Mouse (Mus musculus): ENCODE results near the gene Tgm2.

Tgm2 gene

DNA sequence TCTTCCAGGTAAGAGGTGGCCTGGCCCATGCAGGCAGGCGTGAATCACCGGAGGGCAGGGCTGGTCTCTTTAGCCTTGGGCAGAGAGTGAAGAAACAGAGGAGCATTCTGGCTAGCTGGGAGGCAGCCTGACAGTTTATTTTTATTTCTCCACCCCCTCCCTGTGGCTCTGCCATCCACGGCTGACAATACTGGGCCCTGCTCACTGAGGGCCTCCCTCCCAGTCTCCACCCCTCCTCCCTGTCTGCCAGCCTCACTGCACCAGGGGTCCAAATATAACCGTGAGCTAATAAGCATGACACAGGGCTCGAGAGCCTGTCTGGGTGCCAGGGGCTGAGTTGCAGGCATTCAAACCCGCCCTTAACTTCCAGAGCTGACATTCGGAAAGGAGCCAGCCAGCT is 6.6 kb downstream of the Tgm2 start:
- DNase-seq, result peak; percentile 12 to 21

DNA sequence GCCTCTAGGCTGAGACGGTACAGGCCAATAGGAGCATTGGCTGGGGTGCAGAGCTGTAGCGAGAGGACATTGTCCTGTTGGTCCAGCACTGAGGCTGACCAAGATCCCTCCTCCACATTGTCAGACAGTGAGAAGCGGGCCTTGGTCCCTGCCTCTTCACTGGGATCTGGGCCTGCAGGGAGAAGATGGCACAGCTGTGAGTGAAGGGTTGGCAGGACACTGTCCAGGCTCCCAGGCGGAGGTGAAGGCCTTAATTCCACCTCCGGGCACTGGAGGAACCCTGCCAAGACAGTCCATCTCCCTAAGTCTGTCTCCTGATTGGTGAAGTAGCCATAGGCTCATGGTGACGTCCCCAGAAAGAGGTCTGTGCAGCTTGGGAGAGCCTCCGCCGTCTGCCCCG is 7.5 kb downstream of the Tgm2 start:
- no peak for DNase-seq

DNA sequence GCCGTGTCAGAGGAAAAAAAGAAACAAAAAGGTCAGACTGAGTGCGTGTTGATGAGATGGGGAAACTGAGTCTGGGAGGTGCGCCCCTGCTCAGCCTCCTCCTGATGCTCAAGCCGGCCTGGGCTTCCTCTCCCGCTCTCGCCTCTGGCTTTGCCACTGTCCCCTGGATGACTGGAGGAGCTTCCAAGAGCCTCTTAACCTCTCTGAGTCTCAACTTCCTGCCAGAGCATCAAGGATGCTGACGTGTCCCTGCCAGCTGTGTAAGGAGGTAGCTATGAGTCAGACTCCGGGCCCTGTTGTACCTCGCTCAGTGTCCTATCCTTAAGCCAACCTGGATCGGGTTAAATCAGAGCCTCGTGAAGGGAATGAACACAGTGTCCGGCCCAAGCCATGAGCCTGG is 8.5 kb downstream of the Tgm2 start:
- DNase-seq, result no peak

DNA sequence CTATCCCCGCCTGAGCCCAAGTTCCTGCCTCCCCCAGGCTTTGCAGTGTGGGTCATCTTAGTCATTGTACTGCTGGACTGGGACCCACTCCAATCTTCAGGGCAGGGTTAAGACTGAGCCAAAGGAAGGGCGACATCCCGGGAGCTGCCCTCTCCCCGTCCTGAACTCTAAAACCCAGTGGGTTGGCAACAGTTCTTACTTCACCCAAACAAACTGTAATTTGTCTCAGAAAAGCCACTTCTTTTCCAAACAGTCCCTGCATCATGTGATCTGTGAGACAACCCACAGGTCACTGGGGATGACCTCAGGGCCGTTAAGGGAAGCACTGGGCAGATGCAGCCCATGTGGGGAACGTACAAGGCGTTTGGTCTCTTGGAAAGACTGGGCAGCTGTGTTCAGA is 10.0 kb downstream of the Tgm2 start:
- DNase-seq, result no peak

DNA sequence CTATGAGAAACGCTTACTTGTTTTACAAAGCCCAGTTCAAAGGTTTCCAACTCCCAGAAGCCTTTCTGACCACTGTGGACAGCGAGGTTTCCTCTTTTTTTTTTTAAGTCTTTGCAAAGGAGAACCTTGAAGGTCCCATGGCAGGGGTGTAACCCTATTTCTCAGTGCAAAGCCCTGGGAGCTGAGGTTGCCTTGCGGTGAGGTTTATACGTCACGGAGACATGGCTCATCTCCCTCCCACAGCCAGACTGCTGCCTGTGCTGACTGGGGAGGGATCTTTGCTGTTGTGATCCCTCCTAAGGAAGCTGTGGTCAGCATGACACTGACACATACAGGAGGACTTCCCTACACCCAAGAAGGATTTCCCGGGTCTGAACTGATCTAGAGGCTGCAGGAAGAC is 13.2 kb downstream of the Tgm2 start:
- DNase-seq, result no peak

DNA sequence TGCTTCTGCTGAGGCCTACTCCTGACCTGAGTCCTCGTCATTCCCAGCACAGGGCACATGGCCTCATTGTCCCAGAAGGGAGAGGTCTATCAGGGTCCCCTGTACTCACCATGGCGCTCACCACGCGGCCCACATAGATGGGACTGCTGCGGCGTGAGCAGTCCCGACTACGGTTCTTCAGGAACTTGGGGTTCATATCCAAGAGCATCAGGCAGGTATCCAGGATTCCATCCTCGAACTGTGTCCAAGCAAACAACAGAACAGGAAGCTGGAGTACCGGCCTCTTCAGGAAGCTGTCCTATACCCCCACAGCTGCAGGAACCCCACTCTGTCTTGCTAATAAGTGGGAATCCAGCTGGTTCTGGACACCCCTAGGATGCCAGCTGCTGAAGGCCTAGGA is 13.9 kb downstream of the Tgm2 start:
- no peak for DNase-seq

DNA sequence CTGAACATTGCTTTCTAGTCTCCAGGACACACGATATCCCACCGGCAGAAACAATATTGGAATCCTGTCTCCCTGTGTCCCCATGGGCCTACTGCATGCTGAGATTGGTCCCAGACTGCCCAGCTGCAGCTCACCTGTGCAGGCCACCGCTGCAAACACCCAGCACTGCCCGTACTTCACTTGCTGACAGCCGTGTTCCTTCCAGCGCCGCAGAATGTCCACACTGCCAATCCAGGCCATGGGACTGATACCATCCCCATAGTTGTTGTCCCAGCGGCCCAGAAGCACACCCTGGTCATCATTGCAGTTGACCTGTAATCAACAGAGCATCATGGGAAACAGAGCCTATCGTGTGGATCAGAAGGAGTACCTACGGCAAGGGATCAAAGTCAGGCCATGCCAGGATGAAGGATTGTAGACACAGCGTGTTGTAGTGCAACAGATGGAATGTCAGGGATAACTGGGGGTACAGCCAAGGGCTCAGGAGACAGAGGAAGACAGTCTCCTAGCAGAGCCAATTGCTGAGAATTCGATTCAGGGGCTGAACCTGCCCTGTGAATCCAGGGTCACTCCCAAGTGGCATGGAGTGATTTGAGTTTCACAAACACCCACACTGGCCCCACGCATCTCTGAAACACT is 14.9 kb downstream of the Tgm2 start:
- DNase-seq, result peak in 1 of 2 experiments; percentile 19

DNA sequence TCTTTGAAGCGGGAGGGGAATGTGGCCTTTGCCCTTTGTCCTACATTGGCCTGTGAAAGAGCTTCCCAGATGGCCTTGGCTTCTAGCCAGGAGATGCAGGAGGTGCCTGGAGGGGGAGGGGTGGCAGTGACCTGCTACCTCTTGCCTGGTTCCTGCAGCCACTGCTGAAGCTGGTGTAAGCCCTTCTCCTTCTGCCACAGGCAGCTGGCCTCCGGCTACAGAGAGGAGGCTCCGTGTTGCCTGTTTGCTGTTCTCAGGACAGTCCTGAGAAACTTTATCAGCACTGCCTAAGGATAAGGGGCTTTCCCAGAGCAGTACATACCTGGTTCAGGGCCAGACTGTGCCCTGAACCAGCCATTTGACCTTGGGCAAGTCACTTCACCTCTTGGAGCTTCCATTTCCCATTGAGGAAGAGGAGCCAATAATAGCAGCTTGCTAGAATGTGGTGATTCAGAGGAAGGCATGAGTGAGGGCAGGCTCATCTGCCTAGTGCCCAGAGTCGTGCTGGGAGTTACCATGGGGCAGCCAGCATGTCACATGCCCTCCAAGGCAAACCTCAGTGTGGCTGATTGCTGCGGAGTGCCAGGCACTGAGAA is 15.7 kb downstream of the Tgm2 start:
- peak; percentile 42 to 60 for DNase-seq

DNA sequence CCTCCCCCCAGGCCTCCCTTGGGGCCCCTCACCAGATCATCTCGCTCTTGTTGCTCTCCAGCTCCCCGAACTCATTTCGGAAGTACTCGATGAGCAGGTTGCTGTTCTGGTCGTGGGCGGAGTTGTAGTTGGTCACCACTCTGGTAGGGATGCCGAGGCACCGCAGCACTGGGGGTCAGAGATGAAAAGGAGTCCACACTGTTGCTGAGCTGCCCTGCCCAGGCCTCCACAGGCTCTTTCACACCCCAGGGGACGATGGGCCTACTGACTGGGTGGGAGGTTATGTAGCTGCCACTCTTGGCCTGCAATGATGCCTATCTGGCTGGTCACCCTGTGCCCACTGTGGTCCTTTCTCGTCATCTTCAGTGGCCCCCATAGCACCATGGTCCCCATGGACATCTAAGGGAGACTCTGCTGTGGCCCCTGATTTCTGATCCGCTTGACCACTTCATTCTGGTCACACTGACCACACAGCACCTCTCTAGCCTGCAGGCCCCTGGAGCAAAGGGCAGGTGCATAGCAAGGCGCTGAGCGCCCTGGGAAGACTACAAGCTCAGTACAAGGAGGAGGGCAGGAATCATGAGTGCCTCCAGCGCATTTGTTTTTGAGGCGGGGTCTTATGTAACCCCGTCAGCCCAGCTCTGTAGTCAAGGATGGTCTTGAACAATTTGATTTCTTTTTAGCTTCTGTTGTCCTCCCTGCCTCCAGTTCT is 16.8 kb downstream of the Tgm2 start:
- DNase-seq, result no peak

DNA sequence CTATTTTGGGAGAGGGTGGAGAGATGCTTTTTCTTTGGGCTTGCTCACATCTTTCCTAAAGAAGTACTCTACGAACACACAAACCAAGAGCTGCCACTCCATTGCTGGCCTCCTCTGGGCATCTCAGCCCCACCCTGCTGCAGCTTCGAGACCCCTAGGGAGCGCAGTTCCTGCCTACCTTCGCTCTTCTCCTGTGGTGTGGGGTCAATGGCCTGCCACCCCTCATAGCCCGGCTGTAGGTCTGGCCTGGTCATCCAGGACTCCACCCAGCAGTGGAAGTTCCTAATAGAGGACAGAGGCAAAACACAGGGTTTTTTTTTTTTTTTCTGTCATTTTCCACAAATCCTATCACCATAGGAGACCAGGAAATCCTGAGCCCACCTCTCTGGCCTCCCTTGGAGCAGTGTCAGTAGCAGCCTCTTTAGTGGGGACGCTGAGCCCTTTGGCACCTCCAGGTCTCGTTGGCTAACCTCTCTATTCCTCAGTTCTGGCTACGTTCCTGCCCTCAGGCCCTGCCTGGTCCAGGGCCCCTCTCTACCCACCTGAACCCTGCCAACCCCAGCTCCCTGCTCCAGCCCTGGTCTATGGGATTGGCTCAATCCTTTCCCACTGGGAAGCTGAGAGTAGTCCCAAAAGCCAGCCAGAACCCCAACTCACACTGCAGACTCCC is 17.6 kb downstream of the Tgm2 start:
- DNase-seq, result no peak

DNA sequence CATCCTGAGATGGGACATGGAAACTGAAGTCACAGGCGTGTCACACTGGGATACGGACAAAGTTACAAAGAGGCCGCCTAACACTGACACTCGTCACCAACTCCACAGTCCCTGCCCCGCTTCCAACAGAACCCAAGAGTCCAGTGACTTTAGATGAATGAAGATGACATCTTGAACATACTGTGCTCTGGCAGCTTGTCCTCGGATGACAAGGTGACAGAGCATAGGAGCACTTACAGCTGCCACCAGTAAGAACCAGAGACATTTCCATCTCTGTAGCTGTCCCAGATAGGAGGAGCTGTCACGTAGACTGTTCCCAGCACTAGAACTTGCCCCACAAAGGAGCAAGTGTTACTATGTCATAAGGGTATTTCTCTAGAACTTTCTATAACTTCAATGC is 18.4 kb downstream of the Tgm2 start:
- no peak for DNase-seq

DNA sequence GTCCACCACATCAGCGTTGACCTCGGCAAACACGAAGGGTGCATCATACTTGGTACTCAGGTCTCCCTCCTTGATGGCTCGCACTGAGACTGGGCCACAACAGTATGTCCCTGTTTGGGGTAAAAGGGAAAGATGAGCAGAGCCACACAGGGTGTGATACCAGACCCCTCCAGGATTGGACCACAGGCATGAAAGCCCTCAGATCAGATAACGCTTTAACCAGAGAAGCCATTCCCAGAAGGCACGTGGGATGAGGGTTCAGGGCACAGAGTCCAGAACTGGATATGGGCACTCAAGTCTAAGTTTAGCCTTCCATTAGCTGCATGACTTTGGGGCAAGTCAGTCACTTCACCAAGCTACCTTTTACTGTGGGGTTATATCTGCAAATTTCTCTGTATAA is 19.0 kb downstream of the Tgm2 start:
- no peak for DNase-seq

DNA sequence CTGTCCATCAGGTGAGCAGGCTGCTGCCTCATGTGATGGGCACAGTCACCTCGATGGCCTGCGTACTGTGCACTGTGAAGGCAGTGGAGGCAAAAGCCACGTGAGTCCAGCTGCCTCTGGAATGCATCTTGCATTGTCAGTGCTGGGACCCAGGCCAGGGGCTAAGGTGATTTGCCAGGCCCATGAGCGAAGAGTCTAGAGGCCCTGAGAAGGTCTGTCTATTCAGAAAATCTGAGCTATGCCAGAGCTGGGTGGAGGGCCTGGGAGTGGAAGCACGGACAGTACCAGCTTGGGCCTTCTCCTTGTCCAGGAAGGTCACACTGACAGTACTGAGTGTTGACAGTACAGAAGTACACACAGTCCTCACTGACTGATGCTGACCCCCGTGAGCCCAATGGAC is 23.4 kb downstream of the Tgm2 start:
- DNase-seq, result no peak

DNA sequence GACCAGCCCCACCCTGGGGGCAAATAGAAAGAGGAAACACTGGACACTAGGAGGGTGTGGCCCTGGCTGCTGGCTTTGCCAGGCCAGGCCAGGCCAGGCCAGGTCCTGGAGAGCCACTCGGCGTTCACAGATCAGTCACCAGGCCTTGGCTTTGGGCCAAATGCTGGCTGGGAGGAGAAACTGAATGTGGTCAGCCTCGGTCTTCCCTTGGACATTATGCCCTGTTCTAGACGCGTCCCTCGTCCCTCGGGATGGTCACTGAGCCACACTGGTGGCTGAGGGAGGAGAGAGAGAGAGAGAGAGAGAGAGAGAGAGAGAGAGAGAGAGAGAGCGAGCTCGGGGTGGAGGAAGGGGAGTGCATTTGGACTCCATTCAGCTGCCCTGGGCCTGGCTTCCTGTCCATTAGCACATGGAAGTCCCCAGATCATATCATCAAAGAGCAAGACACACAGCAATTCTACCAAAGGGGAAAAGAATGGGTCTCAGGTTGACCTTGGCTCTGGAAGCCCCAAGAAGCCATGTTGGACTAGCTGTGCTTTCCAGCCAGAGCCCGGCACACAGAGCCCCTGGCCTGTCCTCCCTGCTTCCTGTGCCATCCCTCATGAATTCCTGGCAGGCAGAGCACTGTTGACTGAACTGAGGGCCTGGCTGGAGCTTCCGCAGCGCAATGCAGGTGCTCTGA is 24.4 kb downstream of the Tgm2 start:
- peak; percentile 62 to 65 for DNase-seq

DNA sequence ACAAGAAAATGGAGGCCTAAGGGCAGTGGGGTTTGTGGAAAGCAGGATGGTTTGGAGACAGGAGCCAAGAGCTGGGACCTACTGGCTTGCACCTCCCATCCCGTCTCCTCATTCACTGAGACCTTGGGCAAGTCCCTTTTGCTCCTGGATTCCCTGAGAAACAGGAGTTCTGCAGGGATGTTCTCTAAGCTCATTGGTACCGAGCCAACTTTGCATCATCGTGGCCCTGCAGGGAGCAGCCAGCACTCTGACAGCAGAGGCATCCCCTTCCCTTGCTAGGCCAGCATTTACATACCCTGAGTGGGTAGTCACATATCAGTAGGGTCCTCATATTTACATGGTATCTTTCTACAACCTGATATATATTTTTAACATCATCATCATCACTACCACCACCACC is 25.4 kb downstream of the Tgm2 start:
- DNase-seq, result no peak

DNA sequence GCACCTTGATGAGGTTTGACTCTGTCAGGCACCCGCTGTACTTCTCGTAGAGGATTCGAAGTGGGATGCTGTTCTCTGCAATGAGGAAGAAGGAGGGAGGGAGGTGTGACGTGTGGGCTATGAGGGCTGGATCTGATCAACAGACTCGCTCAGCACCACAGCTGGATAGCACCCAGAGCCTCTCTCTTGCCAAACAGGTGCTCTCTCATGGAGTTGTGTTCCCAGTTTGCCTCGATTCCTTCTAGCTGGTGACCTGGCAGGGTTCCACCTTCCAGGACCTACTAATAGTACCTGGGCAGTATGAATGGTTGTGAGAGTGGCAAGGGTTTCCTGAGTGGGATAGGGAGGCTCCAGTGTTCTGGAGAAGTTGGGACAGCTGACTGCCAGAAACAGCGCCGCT is 26.0 kb downstream of the Tgm2 start:
- DNase-seq, result no peak

DNA sequence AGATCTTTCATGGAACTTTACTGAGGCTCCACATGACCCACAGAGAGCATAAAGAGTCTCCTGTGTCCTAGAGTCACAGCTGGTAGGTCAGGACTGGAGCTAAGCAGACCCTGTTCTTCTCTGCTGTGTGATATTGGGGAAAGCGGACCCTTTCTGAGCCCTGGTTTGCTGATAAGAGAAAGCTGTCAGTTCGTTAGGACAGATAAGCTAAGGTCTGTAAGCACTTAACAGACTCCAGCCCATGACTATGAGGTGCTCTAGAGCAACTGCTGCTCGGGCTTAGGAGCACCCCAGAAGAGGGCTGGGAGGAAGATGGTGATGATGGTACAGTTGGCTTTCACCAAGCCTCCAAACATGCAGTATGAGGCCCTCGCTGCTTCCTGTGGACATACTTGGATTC is 27.1 kb downstream of the Tgm2 start:
- no peak for DNase-seq

DNA sequence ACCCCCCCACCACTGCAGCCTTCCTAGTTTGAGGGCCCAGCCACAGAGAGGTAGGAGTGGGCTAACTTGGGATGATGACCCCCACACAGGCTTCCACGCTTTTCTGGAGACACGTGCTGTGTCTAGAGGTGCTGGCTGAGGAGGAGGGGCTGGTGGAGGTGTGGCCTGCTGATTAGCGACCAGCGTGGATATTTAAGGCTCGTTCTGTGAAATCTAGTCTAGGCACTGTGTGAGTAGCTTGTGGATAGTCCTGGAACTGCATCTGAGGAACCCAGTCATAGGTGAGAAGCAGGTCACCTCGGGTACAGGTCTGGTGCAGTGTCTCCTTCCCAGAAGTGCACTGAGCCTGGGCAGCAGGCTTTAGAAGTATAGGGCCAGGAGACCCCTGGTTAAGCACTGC is 29.6 kb downstream of the Tgm2 start:
- no peak for DNase-seq

DNA sequence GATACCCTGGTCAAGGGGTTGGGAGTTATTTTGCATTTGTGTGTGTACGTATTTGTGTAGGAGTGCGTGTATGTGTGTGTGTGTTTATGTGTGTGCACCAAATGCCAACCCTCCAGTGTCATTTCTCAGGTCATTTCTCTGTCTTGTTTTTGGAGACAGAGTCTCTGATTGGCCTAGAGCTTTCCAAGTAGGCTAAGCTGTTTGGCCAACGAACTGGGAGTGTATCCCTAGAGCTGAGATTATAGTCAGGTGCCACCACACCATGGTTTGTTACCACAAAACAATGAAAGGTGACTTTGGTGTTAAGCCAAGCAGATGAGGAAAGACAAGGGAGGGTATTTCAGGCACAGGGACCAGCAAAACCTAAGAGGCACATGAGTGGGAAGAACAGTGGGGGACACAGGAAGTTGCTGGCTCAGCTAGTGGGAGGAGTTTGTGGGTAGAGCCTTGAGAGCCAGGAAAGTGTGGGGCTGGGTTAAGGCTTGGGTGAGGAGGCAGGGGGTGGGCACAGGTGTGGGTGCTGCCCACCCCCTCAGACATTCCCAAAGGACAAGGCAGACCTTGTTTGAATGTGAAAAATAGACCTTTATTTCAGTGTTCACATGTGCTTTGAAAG is 30.3 kb downstream of the Tgm2 start:
- DNase-seq, result no peak

DNA sequence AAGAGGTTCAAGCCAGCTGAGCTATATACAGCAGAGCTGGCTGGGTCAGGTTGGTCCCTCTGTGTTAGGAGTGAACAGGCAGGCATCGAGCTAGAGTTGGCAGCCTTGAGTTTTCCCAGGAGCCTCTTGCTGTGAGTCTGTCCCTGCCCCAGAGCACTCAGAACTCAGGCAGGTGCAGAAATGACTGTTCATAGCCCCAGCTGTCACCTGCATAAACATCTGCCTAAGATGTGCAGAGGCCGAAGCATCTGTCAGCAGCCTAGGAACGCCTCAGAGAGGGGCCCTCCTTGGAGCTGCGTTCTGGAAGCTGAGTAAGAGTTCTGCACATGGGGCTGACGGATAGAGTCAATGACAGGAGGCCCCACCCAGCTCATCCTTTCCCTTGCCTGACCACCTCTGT is 31.3 kb downstream of the Tgm2 start:
- no peak for DNase-seq

DNA sequence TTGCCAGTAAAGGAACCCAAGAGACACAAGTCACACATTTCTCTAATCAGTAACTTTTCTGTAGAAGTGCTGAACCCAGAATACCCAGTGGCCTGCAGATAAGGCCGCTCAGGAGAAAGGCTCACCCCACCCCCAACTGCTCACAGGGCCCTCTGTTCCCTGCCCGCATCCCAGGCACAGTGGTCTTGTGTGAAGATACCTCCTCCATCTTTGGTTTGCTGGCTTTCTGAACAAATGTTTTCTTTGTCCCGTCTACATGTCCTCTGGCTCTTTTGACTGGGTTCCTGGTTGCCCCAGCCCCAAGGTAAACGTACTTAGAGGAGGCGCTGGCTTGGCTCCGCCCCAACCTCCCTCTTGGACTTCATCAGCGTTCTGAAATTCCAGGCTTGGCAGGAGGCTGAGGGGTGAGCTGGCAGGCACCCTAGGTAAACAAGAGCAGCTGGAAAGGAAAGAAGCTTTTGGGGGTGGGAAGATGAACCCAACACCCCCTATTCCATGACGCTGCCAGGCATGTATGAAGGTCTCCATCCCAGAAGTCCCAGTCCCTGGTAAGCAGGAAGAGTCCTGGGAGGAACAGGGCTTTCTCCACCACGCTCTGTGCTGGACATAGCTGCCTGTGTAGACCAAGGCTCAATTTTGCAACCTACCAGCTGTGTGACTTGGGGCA is 32.5 kb downstream of the Tgm2 start:
- no peak for DNase-seq

DNA sequence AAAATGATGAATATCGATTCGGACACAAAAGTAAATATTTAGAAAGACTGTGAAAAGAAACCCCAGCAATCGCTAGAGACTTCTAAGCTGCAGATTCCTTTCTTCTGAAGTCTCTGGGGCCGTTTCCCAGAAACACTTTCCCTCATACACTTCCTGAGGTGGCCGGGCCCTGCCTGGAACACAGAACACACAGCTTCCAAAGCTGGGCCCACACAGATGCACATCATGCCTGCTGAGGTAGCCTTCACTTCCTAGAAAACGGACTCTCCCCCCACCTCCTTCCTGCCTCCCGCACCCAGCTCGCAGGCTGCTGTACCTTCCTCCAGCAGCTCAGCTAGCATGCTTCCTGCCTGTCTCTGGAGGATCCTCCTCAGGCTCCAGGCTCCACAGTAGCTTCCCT is 36.7 kb downstream of the Tgm2 start:
- no peak for DNase-seq
